Mouse (Mus musculus) layer of hippocampus, adult 6 months (tissue): ENCODE data around the gene Kmt5a. TPM values are rescaled to one million over a fixed set of nuclear protein-coding genes. Genes with fewer than 3 reads are reported as not detected.

Source experiments
- long read RNA-seq, 2 experiments: library from polyadenylated mRNA; unstranded; transcript quantifications; one replicate each; pipeline ENCODE4 v2.0.0; 2019 to 2020
- microRNA-seq: library from miRNA; unstranded; fragments of <30 nt; microRNA quantifications from one replicate; pipeline ENCODE4 v1.2.0, GENCODE M21; 2020
- polyA plus RNA-seq: library from polyadenylated mRNA; unstranded; fragments of <200 nt; fragmentation: Nextera tagmentation; gene quantifications from 2 replicates; pipeline ENCODE4 v1.2.3, GENCODE M21; 2021

Kmt5a gene
- 4.9 and 5.2 TPM in 2 replicates for polyA plus RNA-seq
- long read RNA-seq, experiment 1, partial matches to known transcripts: 1 of 7 reads
- long read RNA-seq, experiment 1, other reads (novel, unspliced or antisense): 5 of 7 reads
- long read RNA-seq, experiment 2, partial matches to known transcripts: 20 of 26 reads
- long read RNA-seq, experiment 2, other reads (novel, unspliced or antisense): 3 of 26 reads

GRCm38 (mm10) chr5:124439447-124440093 is at the start of gene Kmt5a:
TSS of gene Kmt5a (plus strand) at chr5:124439930.

GRCm38 (mm10) chr5:124425412-124426259 is 14.1 kb upstream of the Kmt5a start, which contains the start of gene Sbno1:
TSS of gene Sbno1 (minus strand) at chr5:124426001.

GRCm38 (mm10) chr5:124482966-124483654 is 43.4 kb downstream of the Kmt5a start, which contains the start of gene Snrnp35:
TSS of gene Snrnp35 (plus strand) at chr5:124483134.

Small RNA genes lying within 50 kb of the gene (microRNA-seq; reads per million reads assigned to microRNA genes)
- 1.5 reads per million for gene Gm27486

Other genes with a start within 250 kb of the Kmt5a start
- gene Pitpnm2, start 190.2 kb upstream of the Kmt5a start, polyA plus RNA-seq: 36.2 and 36.6 TPM in 2 replicates
- 7.5 and 10.0 TPM in 2 replicates for gene Mphosph9, start 112.0 kb upstream of the Kmt5a start, polyA plus RNA-seq
- 10.2 and 12.2 TPM in 2 replicates for gene 2810006K23Rik, start 111.8 kb upstream of the Kmt5a start, polyA plus RNA-seq
- gene Cdk2ap1, start 76.8 kb upstream of the Kmt5a start, polyA plus RNA-seq: 13.5 and 14.6 TPM in 2 replicates
- 52.9 and 53.6 TPM in 2 replicates for gene Sbno1, start 13.9 kb upstream of the Kmt5a start, polyA plus RNA-seq
- gene Rilpl2, start 38.4 kb downstream of the Kmt5a start, polyA plus RNA-seq: 31.8 and 35.4 TPM in 2 replicates
- gene Snrnp35, start 43.2 kb downstream of the Kmt5a start, polyA plus RNA-seq: 5.9 and 7.7 TPM in 2 replicates
- 15.0 and 15.5 TPM in 2 replicates for gene Rilpl1, start 91.5 kb downstream of the Kmt5a start, polyA plus RNA-seq
- 240 and 241 TPM in 2 replicates for gene Tmed2, start 100.8 kb downstream of the Kmt5a start, polyA plus RNA-seq
- 11.7 and 11.9 TPM in 2 replicates for gene Ddx55, start 112.9 kb downstream of the Kmt5a start, polyA plus RNA-seq
- 39.6 and 40.4 TPM in 2 replicates for gene Eif2b1, start 139.2 kb downstream of the Kmt5a start, polyA plus RNA-seq
- gene Gtf2h3, start 139.2 kb downstream of the Kmt5a start, polyA plus RNA-seq: 17.8 and 19.3 TPM in 2 replicates
- 19.3 and 25.1 TPM in 2 replicates for gene Atp6v0a2, start 188.6 kb downstream of the Kmt5a start, polyA plus RNA-seq